In genomic region chr5:76783104-76783441, GRCm38 (mm10) we compare ENCODE assay signal across 17 mouse cellular contexts.
A peak's percentile ranks its signal among the peaks of the same experiment; 100 is the strongest.
DNase-seq lines count a peak whose midpoint lies in the region; ATAC-seq and TF ChIP-seq lines count a peak whose summit lies in the region.
"Had no signal": no experiment of that assay in that cellular context is flagged by ENCODE, and none has a peak within 500 bp of the region (broad histone marks: within the 10 kb centered on the region; RNA-seq: fewer than 3 reads in every experiment).

No protein-coding gene starts in this region.

- WGBS in embryonic facial prominence, embryonic 12.5 days, result 64% methylated on average over 8 of the region's 8 CpGs
- 61% methylated on average over 8 of the region's 8 CpGs for WGBS in embryonic facial prominence, embryonic 10.5 days
- whole genome bisulfite sequencing in forebrain, embryonic 16.5 days, result 5% methylated on average over 8 of the region's 8 CpGs
- WGBS in hindbrain, postnatal 0 days, result 19% methylated on average over 8 of the region's 8 CpGs

- H3K9me3 ChIP-seq in embryonic facial prominence, embryonic 12.5 days, result no peaks in the 10 kb centered on the region
- no peaks in the 10 kb centered on the region for H3K9me3 ChIP-seq in embryonic facial prominence, embryonic 10.5 days
- no peaks in the 10 kb centered on the region for H3K9me3 ChIP-seq in forebrain, embryonic 16.5 days (ENCODE audit: control insufficient read depth, low read length)
- no peaks in the 10 kb centered on the region for H3K9me3 ChIP-seq in hindbrain, postnatal 0 days (ENCODE audit: low read length)
- H3K9me3 ChIP-seq: embryonic facial prominence, embryonic 15.5 days; kidney, embryonic 15.5 days; limb, embryonic 15.5 days had no signal

- no peak for TF ChIP-seq POLR2A in myocyte (IDR thresholded peaks at IDR 0.05; ENCODE audit: insufficient read length, low read depth)

- no peak overlapping the region for H3K4me2 ChIP-seq in embryonic facial prominence, embryonic 12.5 days (replicated peaks)
- H3K4me2 ChIP-seq in forebrain, embryonic 16.5 days (ENCODE audit: low read length), result no peak overlapping the region
- no peak overlapping the region for H3K4me2 ChIP-seq in hindbrain, postnatal 0 days (ENCODE audit: low read depth, low read length)
- peak overlapping the region; percentile 72 for H3K4me2 ChIP-seq in myocyte (ENCODE audit: low read depth)
- H3K4me2 ChIP-seq: embryonic facial prominence, embryonic 15.5 days; kidney, embryonic 15.5 days; limb, embryonic 15.5 days had no signal

- H3K36me3 ChIP-seq in embryonic facial prominence, embryonic 12.5 days, result no peaks in the 10 kb centered on the region
- peaks cover 6% of the 10 kb centered on the region for H3K36me3 ChIP-seq in embryonic facial prominence, embryonic 10.5 days (replicated peaks)
- H3K36me3 ChIP-seq in forebrain, embryonic 16.5 days (ENCODE audit: control insufficient read depth, insufficient read depth), result no peaks in the 10 kb centered on the region; the same call in 1 of the 2 replicates
- no peaks in the 10 kb centered on the region for H3K36me3 ChIP-seq in hindbrain, postnatal 0 days (ENCODE audit: insufficient read depth, low read length)
- no peaks in the 10 kb centered on the region for H3K36me3 ChIP-seq in myocyte (ENCODE audit: control insufficient read depth, insufficient read depth)
- H3K36me3 ChIP-seq: embryonic facial prominence, embryonic 15.5 days; kidney, embryonic 15.5 days; limb, embryonic 15.5 days had no signal

- no peak overlapping the region for H3K9ac ChIP-seq in embryonic facial prominence, embryonic 12.5 days
- H3K9ac ChIP-seq in forebrain, embryonic 16.5 days (replicated peaks; ENCODE audit: low read depth, low read length), result no peak overlapping the region
- H3K9ac ChIP-seq in hindbrain, postnatal 0 days (replicated peaks; ENCODE audit: low read length), result no peak overlapping the region
- H3K9ac ChIP-seq: embryonic facial prominence, embryonic 15.5 days; kidney, embryonic 15.5 days; limb, embryonic 15.5 days; liver, postnatal 0 days had no signal

- no peaks in the 10 kb centered on the region for H3K79me2 ChIP-seq in myocyte (ENCODE audit: control insufficient read depth, insufficient read depth)

- no peak for DNase-seq in embryonic facial prominence, embryonic 10.5 days (ENCODE audit: low spot score)
- no peak for DNase-seq in hindbrain, postnatal 0 days (ENCODE audit: low spot score)
- DNase-seq in lung, postnatal 14 days, result no peak
- DNase-seq: adrenal gland, postnatal 10 days; cerebellum, adult 2 months; liver, postnatal 0 days; spleen, adult 18-20 months; thymus, postnatal 25 days had no signal

- ATAC-seq in embryonic facial prominence, embryonic 12.5 days (ENCODE audit: insufficient number of reproducible peaks, insufficient read depth, low FRiP score, low TSS enrichment), result no peak
- ATAC-seq in forebrain, embryonic 16.5 days, result peak; percentile 41
- no peak for ATAC-seq in hindbrain, postnatal 0 days
- ATAC-seq in megakaryocyte-erythroid progenitor cell, adult 5-6 weeks (replicated peaks; ENCODE audit: low FRiP score, low TSS enrichment, poor library complexity, severe bottlenecking), result no peak
- ATAC-seq in activated CD4-positive, CD25-positive, alpha-beta regulatory T cell, adult 4 months, result no peak
- ATAC-seq: liver, postnatal 0 days had no signal

- no peak for TF ChIP-seq CTCF in hindbrain, postnatal 0 days (IDR thresholded peaks at IDR 0.05; ENCODE audit: low read depth)

- no peak overlapping the region for H3ac ChIP-seq in myocyte (ENCODE audit: control insufficient read depth, insufficient read length)

- H3K4me3 ChIP-seq in embryonic facial prominence, embryonic 12.5 days, result no peak overlapping the region
- no peak overlapping the region for H3K4me3 ChIP-seq in embryonic facial prominence, embryonic 10.5 days
- H3K4me3 ChIP-seq in forebrain, embryonic 16.5 days (replicated peaks; ENCODE audit: low read length), result no peak overlapping the region
- H3K4me3 ChIP-seq in hindbrain, postnatal 0 days (ENCODE audit: low read length), result no peak overlapping the region
- H3K4me3 ChIP-seq in myocyte, result no peak overlapping the region
- H3K4me3 ChIP-seq: embryonic facial prominence, embryonic 15.5 days; kidney, embryonic 15.5 days; limb, embryonic 15.5 days had no signal

- no peaks in the 10 kb centered on the region for H3K27me3 ChIP-seq in embryonic facial prominence, embryonic 12.5 days
- no peaks in the 10 kb centered on the region for H3K27me3 ChIP-seq in embryonic facial prominence, embryonic 10.5 days (replicated peaks; ENCODE audit: low read depth, poor library complexity, severe bottlenecking)
- H3K27me3 ChIP-seq in forebrain, embryonic 16.5 days (replicated peaks; ENCODE audit: control insufficient read depth, insufficient read depth, low read length), result no peaks in the 10 kb centered on the region
- no peaks in the 10 kb centered on the region for H3K27me3 ChIP-seq in hindbrain, postnatal 0 days (ENCODE audit: insufficient read depth, low read length)
- no peaks in the 10 kb centered on the region for H3K27me3 ChIP-seq in myocyte (ENCODE audit: control insufficient read depth, insufficient read depth, insufficient read length)
- H3K27me3 ChIP-seq: embryonic facial prominence, embryonic 15.5 days; kidney, embryonic 15.5 days; limb, embryonic 15.5 days had no signal

- H3K27ac ChIP-seq in embryonic facial prominence, embryonic 12.5 days, result 0 out of 2 replicates have a peak overlapping the region, but pooled peaks have one; percentile 72
- H3K27ac ChIP-seq in embryonic facial prominence, embryonic 10.5 days (replicated peaks), result no peak overlapping the region
- H3K27ac ChIP-seq in forebrain, embryonic 16.5 days (ENCODE audit: low read length), result peak overlapping the region; percentile 95
- H3K27ac ChIP-seq in hindbrain, postnatal 0 days, result peak overlapping the region; percentile 74
- H3K27ac ChIP-seq: embryonic facial prominence, embryonic 15.5 days; kidney, embryonic 15.5 days; limb, embryonic 15.5 days; stomach, postnatal 0 days had no signal

- H3K4me1 ChIP-seq in embryonic facial prominence, embryonic 12.5 days, result peaks cover 5% of the 10 kb centered on the region; the same call in 1 of the 2 replicates
- H3K4me1 ChIP-seq in embryonic facial prominence, embryonic 10.5 days, result peaks cover 27% of the 10 kb centered on the region
- H3K4me1 ChIP-seq in forebrain, embryonic 16.5 days (replicated peaks; ENCODE audit: control insufficient read depth, insufficient read depth, low read length), result peaks cover 33% of the 10 kb centered on the region
- H3K4me1 ChIP-seq in hindbrain, postnatal 0 days (ENCODE audit: insufficient read depth, low read length), result peaks cover 16% of the 10 kb centered on the region; the same call in 1 of the 2 replicates
- H3K4me1 ChIP-seq: limb, embryonic 15.5 days had no signal

TF ChIP-seq in myocyte, 11 proteins besides CTCF, POLR2A, EP300 and RAD21:
- TF ChIP-seq TCF3 (IDR thresholded peaks at IDR 0.05; ENCODE audit: insufficient read length, low read depth), result no peak
- no peak for TF ChIP-seq MYOD1 (IDR thresholded peaks at IDR 0.05; ENCODE audit: control insufficient read depth in 1 of 3, insufficient read length in 2 of 3, low read depth in 2 of 3)
- TF ChIP-seq MAX (IDR thresholded peaks at IDR 0.05; ENCODE audit: low read depth), result no peak
- TF ChIP-seq REST (IDR thresholded peaks at IDR 0.05; ENCODE audit: insufficient read depth, insufficient read length), result no peak
- TF ChIP-seq CEBPB (IDR thresholded peaks at IDR 0.05; ENCODE audit: insufficient read depth, poor library complexity, severe bottlenecking), result no peak
- no peak for TF ChIP-seq E2F4 (IDR thresholded peaks at IDR 0.05; ENCODE audit: insufficient read depth)
- TF ChIP-seq TCF12 (IDR thresholded peaks at IDR 0.05; ENCODE audit: insufficient read depth, poor library complexity, severe bottlenecking), result no peak
- TF ChIP-seq USF1 (IDR thresholded peaks at IDR 0.05; ENCODE audit: low read depth), result no peak
- no peak for TF ChIP-seq MYOG (IDR thresholded peaks at IDR 0.05; ENCODE audit: control insufficient read depth in 1 of 3, insufficient read depth in 1 of 3, insufficient read length in 2 of 3, low read depth in 2 of 3)
